Mouse (Mus musculus): ENCODE results near the gene Calm3. TPM values are rescaled to one million over a fixed set of nuclear protein-coding genes. Genes with fewer than 3 reads are reported as not detected.

Gene Calm3
- polyA plus RNA-seq, 1 experiment from 2014 or later = 99.4 TPM

DNA sequence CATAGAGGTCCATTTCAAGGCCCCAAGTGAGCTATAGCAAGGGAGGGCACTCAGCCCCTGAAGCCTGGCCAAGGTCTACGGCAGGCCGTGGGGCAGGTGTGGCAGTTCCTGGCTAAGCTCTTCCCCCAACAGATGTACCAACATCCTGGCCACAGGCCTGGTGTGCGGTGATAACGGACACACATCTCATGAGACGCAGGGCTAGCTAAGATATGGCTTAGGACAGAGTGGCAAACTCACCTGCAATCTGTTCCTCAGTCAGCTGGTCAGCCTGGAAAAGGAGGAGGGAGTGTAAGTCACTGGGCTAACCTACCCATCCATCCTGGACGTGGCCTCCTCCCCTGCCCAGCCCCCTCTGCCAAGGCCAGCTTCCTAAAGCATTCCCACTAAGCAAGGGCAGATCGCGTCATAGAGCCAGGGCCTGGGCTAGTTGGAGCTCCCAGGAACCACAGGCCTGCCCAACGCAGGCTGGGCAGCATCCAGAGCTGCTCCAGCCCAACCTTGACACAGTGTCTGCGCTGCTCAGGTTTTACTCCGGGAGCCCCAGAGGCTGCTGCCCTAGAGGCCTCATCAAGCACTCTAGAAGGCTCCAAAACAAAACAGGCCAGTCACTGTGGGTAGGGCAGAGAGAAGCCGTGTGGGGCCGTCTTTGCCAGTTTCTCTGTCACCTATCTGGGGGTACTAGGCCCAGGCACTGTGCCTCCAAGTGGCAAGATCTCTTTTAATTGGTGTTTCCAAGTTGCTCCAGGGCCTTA lies 4.3 kb downstream of the Calm3 start:
- Histone ChIP-seq H3K9me3 (no peaks in the 10 kb centered on the region), H3K27ac (peak overlapping the region; percentile 51; the same call in 1 of the 2 replicates), H3K9ac (peak overlapping the region; percentile 7; the same call in 1 of the 2 replicates), H3K4me1 (peaks cover 51% of the 10 kb centered on the region), H3K4me2 (0 out of 2 replicates have a peak overlapping the region, but pooled peaks have one; percentile 17), H3K27me3 (no peaks in the 10 kb centered on the region), H3K36me3 (peaks cover 52% of the 10 kb centered on the region), H3K4me3 (no peak overlapping the region; the same call in 1 of the 2 replicates)
- ATAC-seq (ENCODE audit: insufficient number of reproducible peaks, low FRiP score, low TSS enrichment, low read depth) = no peak
- WGBS = 74% methylated on average over 13 of the region's 13 CpGs

DNA sequence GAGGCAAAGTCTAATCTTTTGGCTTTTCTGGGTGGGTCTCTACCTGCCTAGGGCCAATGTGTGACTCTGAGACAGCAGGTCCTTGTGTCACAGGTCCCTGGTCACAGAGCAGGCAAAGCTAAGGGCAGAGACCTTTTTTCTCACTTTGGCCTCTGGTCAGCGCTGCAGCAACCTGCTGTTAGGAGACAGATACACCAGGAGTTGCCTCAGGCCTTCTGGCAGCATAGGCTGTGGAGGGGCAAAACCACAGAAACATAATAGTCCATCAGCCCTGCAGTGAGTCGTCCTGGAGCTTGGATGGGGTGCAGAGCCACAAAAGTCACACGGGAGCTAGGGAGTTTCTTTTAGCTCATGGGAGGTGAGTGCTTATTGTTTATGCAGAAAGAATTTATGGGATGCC lies 5.2 kb downstream of the Calm3 start:
- no peak for ATAC-seq (ENCODE audit: insufficient number of reproducible peaks, low FRiP score, low TSS enrichment, low read depth)
- Histone ChIP-seq H3K4me1 (peaks cover 59% of the 10 kb centered on the region), H3K27ac (no peak overlapping the region), H3K27me3 (no peaks in the 10 kb centered on the region), H3K4me2 (no peak overlapping the region), H3K4me3 (no peak overlapping the region), H3K9ac (no peak overlapping the region), H3K9me3 (no peaks in the 10 kb centered on the region), H3K36me3 (peaks cover 60% of the 10 kb centered on the region)
- WGBS = 63% methylated on average over 3 of the region's 3 CpGs

DNA sequence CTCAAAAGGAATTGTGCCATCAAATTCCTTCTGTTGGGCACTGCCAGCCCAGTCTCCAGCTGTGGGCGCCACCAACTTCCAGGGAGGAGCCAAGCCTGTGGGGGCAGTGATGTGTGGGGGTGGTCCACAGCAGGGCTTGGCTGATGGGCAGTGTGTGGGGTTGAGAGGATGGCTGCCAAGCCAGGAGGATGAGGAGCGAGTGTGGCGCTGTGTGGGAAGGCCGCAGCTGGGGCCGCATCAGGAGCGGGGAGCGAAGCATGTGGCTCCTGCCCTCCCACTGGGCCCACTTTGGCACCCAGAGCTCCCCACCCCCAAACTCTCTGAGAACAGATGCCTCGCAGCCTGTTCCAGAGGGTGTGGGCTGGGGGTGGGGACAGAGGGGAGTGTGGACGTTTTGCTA lies 5.9 kb downstream of the Calm3 start:
- H3K36me3 ChIP-seq = peaks cover 60% of the 10 kb centered on the region
- H3K9ac ChIP-seq = no peak overlapping the region
- ATAC-seq (ENCODE audit: insufficient number of reproducible peaks, low FRiP score, low TSS enrichment, low read depth) = no peak
- peaks cover 60% of the 10 kb centered on the region for H3K4me1 ChIP-seq
- H3K4me3 ChIP-seq = no peak overlapping the region
- WGBS = 70% methylated on average over 9 of the region's 9 CpGs
- no peaks in the 10 kb centered on the region for H3K27me3 ChIP-seq
- no peak overlapping the region for H3K4me2 ChIP-seq
- H3K9me3 ChIP-seq = no peaks in the 10 kb centered on the region
- no peak overlapping the region for H3K27ac ChIP-seq

DNA sequence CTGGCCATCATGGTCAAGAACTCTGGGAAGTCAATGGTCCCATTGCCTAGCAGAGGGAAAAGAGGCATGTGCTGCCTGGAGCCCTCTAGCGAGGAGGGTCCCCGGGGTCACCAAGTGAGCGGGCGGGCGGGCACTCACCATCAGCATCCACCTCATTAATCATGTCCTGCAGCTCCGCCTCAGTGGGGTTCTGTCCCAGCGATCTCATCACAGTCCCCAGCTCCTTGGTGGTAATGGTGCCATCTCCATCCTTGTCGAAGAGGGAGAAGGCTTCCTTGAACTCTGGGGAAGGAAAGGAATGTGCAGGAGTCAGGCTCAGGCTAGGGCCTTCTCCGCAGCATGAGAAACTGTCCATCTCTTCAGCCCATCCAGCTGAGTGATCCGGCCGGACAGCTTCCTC lies 6.5 kb downstream of the Calm3 start:
- H3K4me1 ChIP-seq = peaks cover 56% of the 10 kb centered on the region
- H3K27me3 ChIP-seq = no peaks in the 10 kb centered on the region
- ATAC-seq (ENCODE audit: insufficient number of reproducible peaks, low FRiP score, low TSS enrichment, low read depth) = no peak
- H3K36me3 ChIP-seq = peaks cover 60% of the 10 kb centered on the region
- H3K4me2 ChIP-seq = no peak overlapping the region
- no peak overlapping the region for H3K9ac ChIP-seq
- H3K9me3 ChIP-seq = no peaks in the 10 kb centered on the region
- no peak overlapping the region for H3K27ac ChIP-seq
- H3K4me3 ChIP-seq = no peak overlapping the region
- 74% methylated on average over 11 of the region's 11 CpGs for WGBS

DNA sequence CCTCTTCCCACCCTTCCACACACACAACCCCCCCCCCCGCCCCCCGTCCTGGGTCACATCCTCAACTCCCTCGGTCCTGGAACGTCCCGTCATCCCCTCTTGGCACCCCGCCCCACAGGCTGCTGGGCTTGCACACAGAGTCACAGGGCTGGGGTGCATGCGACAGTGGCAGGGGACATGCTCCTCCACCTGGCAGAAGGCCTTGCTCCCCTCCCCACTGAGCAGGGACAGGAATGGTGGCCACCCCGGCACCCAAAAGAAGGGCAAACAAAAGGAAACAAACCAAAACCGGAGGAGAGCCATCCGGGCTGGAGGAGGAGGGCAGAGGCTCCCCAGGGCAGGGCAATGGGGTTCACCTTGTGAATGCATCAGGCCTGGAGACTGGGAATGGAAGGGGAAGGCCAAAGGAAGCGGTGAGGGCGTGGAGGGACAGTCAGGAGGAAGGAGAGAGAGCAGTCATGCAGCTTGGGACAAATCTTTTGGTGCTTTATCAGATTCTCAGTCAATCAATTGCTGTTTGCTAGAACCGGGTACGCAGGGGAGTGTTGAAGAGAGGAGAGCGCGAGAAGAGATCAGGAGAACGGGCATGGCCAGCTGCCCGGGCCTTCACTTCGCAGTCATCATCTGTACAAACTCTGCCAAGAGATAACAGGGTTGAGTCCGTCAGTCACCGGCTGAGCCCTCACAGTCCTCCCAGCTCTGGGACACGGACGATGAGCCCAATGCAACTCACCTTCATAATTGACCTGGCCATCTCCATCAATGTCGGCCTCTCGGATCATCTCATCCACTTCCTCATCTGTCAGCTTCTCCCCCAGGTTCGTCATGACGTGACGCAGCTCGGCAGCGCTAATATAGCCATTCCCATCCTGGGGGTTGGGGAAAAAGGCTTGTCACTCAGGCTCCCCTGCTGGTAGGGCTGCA lies 7.3 kb downstream of the Calm3 start:
- no peak overlapping the region for H3K4me3 ChIP-seq
- 82% methylated on average over 30 of the region's 30 CpGs for WGBS
- no peaks in the 10 kb centered on the region for H3K27me3 ChIP-seq
- H3K9ac ChIP-seq = no peak overlapping the region
- no peak for ATAC-seq (ENCODE audit: insufficient number of reproducible peaks, low FRiP score, low TSS enrichment, low read depth)
- peaks cover 60% of the 10 kb centered on the region for H3K36me3 ChIP-seq
- no peaks in the 10 kb centered on the region for H3K9me3 ChIP-seq
- no peak overlapping the region for H3K27ac ChIP-seq
- H3K4me1 ChIP-seq = peaks cover 54% of the 10 kb centered on the region
- H3K4me2 ChIP-seq = no peak overlapping the region

DNA sequence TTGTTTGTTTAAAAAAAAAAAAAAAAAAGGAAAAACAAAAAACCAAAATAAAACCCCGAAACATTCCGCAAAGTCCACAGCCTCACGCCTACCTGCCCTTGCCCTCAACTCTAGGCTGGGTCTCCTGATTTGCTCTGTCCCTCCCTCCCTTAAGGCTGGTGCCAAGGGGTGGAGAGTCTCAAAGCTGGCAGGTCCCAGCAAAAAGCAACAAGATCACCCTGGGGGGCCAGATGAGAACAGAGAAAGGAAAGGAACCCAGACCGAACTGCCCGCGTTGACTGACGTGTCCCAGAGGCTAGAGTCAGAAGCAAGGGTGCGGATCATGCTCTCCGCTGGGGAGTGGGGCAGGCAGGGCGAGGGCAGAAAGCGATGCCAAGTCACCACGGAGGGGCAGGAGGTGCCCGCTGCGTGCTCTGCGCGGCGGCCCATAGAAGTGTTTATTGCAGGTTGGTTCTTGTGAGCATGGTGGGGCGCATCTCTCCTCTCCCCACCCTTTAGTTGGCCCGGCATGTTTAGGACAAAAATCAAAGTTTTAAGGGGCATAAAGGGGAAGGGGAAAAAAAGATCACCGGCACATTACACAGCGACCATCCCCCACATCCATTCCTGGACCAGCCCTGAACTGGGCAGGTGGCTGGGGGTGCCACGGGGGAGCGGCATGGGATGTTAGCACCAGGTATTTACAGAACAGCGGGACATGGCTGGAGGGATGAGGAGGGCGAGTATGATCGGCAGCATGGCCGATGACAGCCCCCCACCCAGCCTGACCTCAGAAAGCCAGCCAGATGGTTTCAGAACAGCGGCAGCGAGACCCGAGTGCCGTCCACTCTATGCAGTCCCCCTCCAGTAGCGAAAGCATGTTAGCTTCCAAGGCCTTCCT lies 8.2 kb downstream of the Calm3 start:
- H3K4me1 ChIP-seq = peaks cover 45% of the 10 kb centered on the region
- H3K9me3 ChIP-seq = no peaks in the 10 kb centered on the region
- H3K27me3 ChIP-seq = no peaks in the 10 kb centered on the region
- H3K4me3 ChIP-seq = no peak overlapping the region
- no peak overlapping the region for H3K27ac ChIP-seq
- peaks cover 60% of the 10 kb centered on the region for H3K36me3 ChIP-seq
- 88% methylated on average over 32 of the region's 32 CpGs for WGBS
- H3K4me2 ChIP-seq = no peak overlapping the region
- H3K9ac ChIP-seq = no peak overlapping the region
- ATAC-seq (ENCODE audit: insufficient number of reproducible peaks, low FRiP score, low TSS enrichment, low read depth) = no peak

DNA sequence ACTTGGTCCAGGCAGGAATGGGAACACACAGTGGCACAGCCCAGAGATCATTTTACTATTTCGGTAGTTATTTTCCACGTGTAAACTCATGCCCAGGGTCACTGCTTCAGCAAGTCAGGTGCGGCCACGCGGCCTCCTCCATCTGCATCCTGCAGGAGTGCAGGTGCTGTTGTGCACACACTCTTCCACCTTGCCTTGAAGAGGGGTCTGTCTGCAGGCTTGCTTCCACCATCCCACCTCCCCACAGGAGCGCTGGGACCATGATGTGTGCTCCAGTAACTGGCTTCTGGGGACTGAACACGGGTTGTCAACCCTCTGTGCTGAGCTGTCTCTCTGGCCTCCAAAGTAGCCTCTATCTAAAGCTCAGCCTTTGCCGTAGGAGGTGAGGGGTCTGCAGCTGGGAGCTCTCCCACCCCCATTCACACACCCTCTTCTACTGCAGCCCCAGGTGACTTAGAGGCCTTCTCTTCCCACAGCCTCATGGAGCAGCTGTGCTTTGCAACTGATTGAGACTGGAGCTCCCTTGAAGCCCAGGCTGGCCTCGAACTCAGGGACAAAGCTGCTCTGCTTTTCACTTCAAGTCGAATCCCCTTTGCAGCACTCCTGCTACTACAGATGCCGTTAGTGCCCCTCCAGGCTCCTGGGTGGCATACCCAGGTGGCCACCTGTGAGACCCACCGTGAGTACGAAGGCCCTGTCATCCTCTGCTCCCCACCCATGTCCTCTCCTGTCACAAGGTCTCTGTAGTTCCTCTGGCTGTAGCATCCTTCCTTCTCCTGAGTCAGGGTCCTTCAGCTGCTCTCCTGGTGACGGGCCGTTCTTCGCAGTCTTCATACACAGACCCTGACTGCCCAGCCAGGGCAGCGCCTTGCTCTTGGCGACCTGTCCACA lies 9.2 kb downstream of the Calm3 start:
- Histone ChIP-seq H3K4me2 (no peak overlapping the region), H3K36me3 (peaks cover 58% of the 10 kb centered on the region), H3K9me3 (no peaks in the 10 kb centered on the region), H3K4me3 (no peak overlapping the region), H3K27me3 (no peaks in the 10 kb centered on the region), H3K27ac (0 out of 2 replicates have a peak overlapping the region, but pooled peaks have one; percentile 33), H3K9ac (no peak overlapping the region), H3K4me1 (peaks cover 38% of the 10 kb centered on the region)
- ATAC-seq (ENCODE audit: insufficient number of reproducible peaks, low FRiP score, low TSS enrichment, low read depth) = no peak
- 82% methylated on average over 18 of the region's 18 CpGs for WGBS

DNA sequence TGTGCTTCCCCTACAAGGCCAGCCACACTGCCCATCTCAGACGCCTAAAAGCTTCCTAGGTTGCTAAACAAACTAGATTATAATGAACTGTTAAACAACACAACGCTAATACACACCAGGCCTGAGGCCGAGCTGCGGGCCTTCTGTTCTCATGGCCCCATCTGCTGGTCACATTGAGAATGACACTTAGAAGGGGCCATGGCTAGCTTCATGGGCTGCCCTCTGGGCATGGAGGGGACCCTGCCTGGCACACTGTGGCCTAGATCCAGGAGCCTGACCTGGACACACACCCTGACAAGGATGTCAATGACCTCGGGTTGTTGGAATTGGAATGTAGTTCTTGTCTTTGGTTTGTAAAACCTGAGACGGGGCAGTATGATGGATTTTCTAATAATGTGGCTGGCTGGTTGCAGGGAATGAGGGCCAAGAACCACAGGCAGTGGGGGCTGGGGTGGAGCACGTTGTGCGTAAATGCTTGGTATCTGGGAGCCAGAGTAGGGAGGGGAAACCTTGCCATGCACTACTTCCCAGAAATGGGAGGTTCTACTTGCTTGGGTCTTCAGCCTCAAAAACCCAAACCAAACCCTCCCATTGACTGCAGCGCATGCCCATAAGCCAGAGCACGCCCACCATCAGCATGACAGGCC lies 10.0 kb downstream of the Calm3 start:
- Histone ChIP-seq H3K4me3 (no peak overlapping the region), H3K4me1 (peaks cover 38% of the 10 kb centered on the region), H3K9me3 (no peaks in the 10 kb centered on the region), H3K36me3 (peaks cover 51% of the 10 kb centered on the region), H3K27ac (peak overlapping the region; percentile 44; the same call in 1 of the 2 replicates), H3K27me3 (no peaks in the 10 kb centered on the region), H3K9ac (no peak overlapping the region), H3K4me2 (no peak overlapping the region)
- ATAC-seq (ENCODE audit: insufficient number of reproducible peaks, low FRiP score, low TSS enrichment, low read depth) = peak; percentile 40; the same call in 1 of the 2 replicates
- WGBS = 29% methylated on average over 10 of the region's 10 CpGs

DNA sequence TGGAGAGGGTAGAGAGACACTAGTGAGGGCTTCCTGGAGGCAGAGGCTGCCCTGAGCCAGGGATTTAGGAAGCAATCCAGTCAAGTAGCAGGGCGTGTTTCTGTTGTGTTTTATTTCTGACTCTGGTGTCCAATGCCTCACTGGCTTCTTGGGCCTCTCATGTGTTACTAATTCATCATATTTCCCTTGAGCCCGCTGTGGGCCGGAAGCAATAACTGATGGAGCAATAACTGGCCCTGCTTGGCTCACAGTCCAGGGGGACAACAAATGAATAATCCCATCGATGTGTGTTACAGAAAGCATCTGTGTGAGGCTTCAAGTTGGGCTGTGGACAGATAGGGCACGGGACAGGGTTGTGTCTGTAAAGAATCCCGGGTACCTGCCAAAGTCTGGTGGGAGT lies 11.6 kb downstream of the Calm3 start:
- peak overlapping the region; percentile 44; the same call in 1 of the 2 replicates for H3K27ac ChIP-seq
- no peak overlapping the region for H3K4me2 ChIP-seq
- no peak overlapping the region for H3K9ac ChIP-seq
- peaks cover 36% of the 10 kb centered on the region for H3K36me3 ChIP-seq
- H3K27me3 ChIP-seq = no peaks in the 10 kb centered on the region
- no peak overlapping the region for H3K4me3 ChIP-seq
- no peaks in the 10 kb centered on the region for H3K9me3 ChIP-seq
- peaks cover 41% of the 10 kb centered on the region for H3K4me1 ChIP-seq
- ATAC-seq (ENCODE audit: insufficient number of reproducible peaks, low FRiP score, low TSS enrichment, low read depth) = no peak
- WGBS = 55% methylated on average over 6 of the region's 6 CpGs

DNA sequence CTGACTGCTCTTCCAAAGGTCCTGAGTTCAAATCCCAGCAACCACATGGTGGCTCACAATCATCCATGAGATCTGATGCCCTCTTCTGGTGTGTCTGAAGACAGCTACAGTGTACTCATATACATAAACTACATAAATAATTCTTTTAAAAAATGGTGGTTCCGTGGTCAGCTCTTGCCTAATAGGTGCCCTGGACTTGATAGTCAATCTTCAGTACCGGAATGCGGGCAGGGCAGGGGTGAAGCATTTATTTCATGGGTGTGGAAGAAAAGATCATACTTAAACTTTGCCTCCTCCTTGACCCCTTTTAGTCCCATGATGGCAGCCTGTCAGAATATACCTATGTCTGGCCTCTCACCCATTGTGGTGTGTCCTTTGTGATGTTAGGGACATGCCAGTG lies 12.0 kb downstream of the Calm3 start:
- peaks cover 44% of the 10 kb centered on the region for H3K4me1 ChIP-seq
- no peak for ATAC-seq (ENCODE audit: insufficient number of reproducible peaks, low FRiP score, low TSS enrichment, low read depth)
- H3K4me3 ChIP-seq = no peak overlapping the region
- no peak overlapping the region for H3K9ac ChIP-seq
- peaks cover 31% of the 10 kb centered on the region for H3K36me3 ChIP-seq
- H3K9me3 ChIP-seq = no peaks in the 10 kb centered on the region
- 91% methylated on average over 3 of the region's 3 CpGs for WGBS
- H3K4me2 ChIP-seq = no peak overlapping the region
- no peaks in the 10 kb centered on the region for H3K27me3 ChIP-seq
- no peak overlapping the region for H3K27ac ChIP-seq
